Mouse (Mus musculus): ENCODE measurements at regions not wholly inside any gene's neighbourhood (a gene's known extent, or its start where the extent isn't known, plus 50 kb on each side); places are given as distances from the start of the nearest gene placed in this dataset.

- no peak for TF ChIP-seq POLR2A (IDR thresholded peaks at IDR 0.05; ENCODE audit: borderline replicate concordance, extremely low read depth, insufficient read depth, insufficient read length)
- Histone ChIP-seq H3K4me2 (replicated peaks; ENCODE audit: low read depth, low read length, severe bottlenecking) (no peak overlapping the region), H3K9me3 (ENCODE audit: control insufficient read depth, low read length) (no peaks in the 10 kb centered on the region), H3K27me3 (ENCODE audit: control insufficient read depth, insufficient read depth, low read length) (no peaks in the 10 kb centered on the region), H3K4me1 (ENCODE audit: control insufficient read depth, insufficient read depth, low read length) (no peaks in the 10 kb centered on the region), H3K27ac (replicated peaks; ENCODE audit: low read depth, low read length) (no peak overlapping the region), H3K9ac (ENCODE audit: low read depth, low read length, severe bottlenecking) (no peak overlapping the region), H3K4me3 (replicated peaks; ENCODE audit: low read length) (no peak overlapping the region), H3K36me3 (ENCODE audit: control insufficient read depth, insufficient read depth, low read length) (no peaks in the 10 kb centered on the region)
- WGBS = 46% methylated on average over 5 of the region's 5 CpGs
- DNase-seq (ENCODE audit: low spot score) (peak; percentile 12), ATAC-seq (ENCODE audit: low FRiP score, low read depth) (no peak)
Observed at GRCm38 (mm10) chr5:132792484-132792883, 249.3 kb upstream of the Auts2 start.

- WGBS = 46% methylated on average over 3 of the region's 3 CpGs
- TF ChIP-seq POLR2A (IDR thresholded peaks at IDR 0.05; ENCODE audit: borderline replicate concordance, extremely low read depth, insufficient read depth, insufficient read length) = no peak
- H3K4me2 ChIP-seq (replicated peaks; ENCODE audit: low read depth, low read length, severe bottlenecking) = no peak overlapping the region
- H3K4me1 ChIP-seq (ENCODE audit: control insufficient read depth, insufficient read depth, low read length) = peaks cover 6% of the 10 kb centered on the region; the same call in 1 of the 2 replicates
- ATAC-seq (ENCODE audit: low FRiP score, low read depth) (no peak), DNase-seq (ENCODE audit: low spot score) (peak; percentile 55)
- H3K27ac ChIP-seq (replicated peaks; ENCODE audit: low read depth, low read length) = no peak overlapping the region
- no peaks in the 10 kb centered on the region for H3K9me3 ChIP-seq (ENCODE audit: control insufficient read depth, low read length)
- H3K9ac ChIP-seq (ENCODE audit: low read depth, low read length, severe bottlenecking) = no peak overlapping the region
- H3K4me3 ChIP-seq (replicated peaks; ENCODE audit: low read length) = no peak overlapping the region
- no peaks in the 10 kb centered on the region for H3K36me3 ChIP-seq (ENCODE audit: control insufficient read depth, insufficient read depth, low read length)
- no peaks in the 10 kb centered on the region for H3K27me3 ChIP-seq (ENCODE audit: control insufficient read depth, insufficient read depth, low read length)
Observed at GRCm38 (mm10) chr5:132785291-132785690, 242.1 kb upstream of the Auts2 start.

- ATAC-seq (ENCODE audit: low FRiP score, low read depth) (no peak), DNase-seq (ENCODE audit: low spot score) (no peak)
- no peak overlapping the region for H3K9ac ChIP-seq (ENCODE audit: low read depth, low read length, severe bottlenecking)
- peaks cover 6% of the 10 kb centered on the region; the same call in 1 of the 2 replicates for H3K4me1 ChIP-seq (ENCODE audit: control insufficient read depth, insufficient read depth, low read length)
- no peak for TF ChIP-seq POLR2A (IDR thresholded peaks at IDR 0.05; ENCODE audit: borderline replicate concordance, extremely low read depth, insufficient read depth, insufficient read length)
- H3K9me3 ChIP-seq (ENCODE audit: control insufficient read depth, low read length) = no peaks in the 10 kb centered on the region
- H3K27ac ChIP-seq (replicated peaks; ENCODE audit: low read depth, low read length) = no peak overlapping the region
- H3K4me2 ChIP-seq (replicated peaks; ENCODE audit: low read depth, low read length, severe bottlenecking) = no peak overlapping the region
- 38% methylated on average over 4 of the region's 4 CpGs for WGBS
- H3K36me3 ChIP-seq (ENCODE audit: control insufficient read depth, insufficient read depth, low read length) = no peaks in the 10 kb centered on the region
- no peaks in the 10 kb centered on the region for H3K27me3 ChIP-seq (ENCODE audit: control insufficient read depth, insufficient read depth, low read length)
- no peak overlapping the region for H3K4me3 ChIP-seq (replicated peaks; ENCODE audit: low read length)
Observed at GRCm38 (mm10) chr5:132784791-132785190, 241.6 kb upstream of the Auts2 start.

- Histone ChIP-seq H3K27me3 (ENCODE audit: control insufficient read depth, insufficient read depth, low read length) (no peaks in the 10 kb centered on the region), H3K27ac (replicated peaks; ENCODE audit: low read depth, low read length) (no peak overlapping the region), H3K4me1 (ENCODE audit: control insufficient read depth, insufficient read depth, low read length) (no peaks in the 10 kb centered on the region), H3K4me3 (replicated peaks; ENCODE audit: low read length) (no peak overlapping the region), H3K9me3 (ENCODE audit: control insufficient read depth, low read length) (no peaks in the 10 kb centered on the region), H3K4me2 (replicated peaks; ENCODE audit: low read depth, low read length, severe bottlenecking) (no peak overlapping the region), H3K36me3 (ENCODE audit: control insufficient read depth, insufficient read depth, low read length) (no peaks in the 10 kb centered on the region), H3K9ac (ENCODE audit: low read depth, low read length, severe bottlenecking) (no peak overlapping the region)
- ATAC-seq (ENCODE audit: low FRiP score, low read depth) (no peak), DNase-seq (ENCODE audit: low spot score) (no peak)
- no peak for TF ChIP-seq POLR2A (IDR thresholded peaks at IDR 0.05; ENCODE audit: borderline replicate concordance, extremely low read depth, insufficient read depth, insufficient read length)
- WGBS = 71% methylated on average over 1 of the region's 1 CpGs
Observed at GRCm38 (mm10) chr5:132774141-132774680, 231.1 kb upstream of the Auts2 start.

GRCm38 (mm10) chr5:132760396-132760795 lies 217.3 kb upstream of the Auts2 start:
- Histone ChIP-seq H3K4me1 (ENCODE audit: control insufficient read depth, insufficient read depth, low read length) (no peaks in the 10 kb centered on the region; the same call in 1 of the 2 replicates), H3K9ac (ENCODE audit: low read depth, low read length, severe bottlenecking) (no peak overlapping the region), H3K4me3 (replicated peaks; ENCODE audit: low read length) (no peak overlapping the region), H3K27ac (replicated peaks; ENCODE audit: low read depth, low read length) (no peak overlapping the region), H3K27me3 (ENCODE audit: control insufficient read depth, insufficient read depth, low read length) (no peaks in the 10 kb centered on the region), H3K36me3 (ENCODE audit: control insufficient read depth, insufficient read depth, low read length) (no peaks in the 10 kb centered on the region), H3K4me2 (replicated peaks; ENCODE audit: low read depth, low read length, severe bottlenecking) (no peak overlapping the region), H3K9me3 (ENCODE audit: control insufficient read depth, low read length) (no peaks in the 10 kb centered on the region)
- 46% methylated on average over 4 of the region's 4 CpGs for WGBS
- DNase-seq (ENCODE audit: low spot score) = no peak
- no peak for TF ChIP-seq POLR2A (IDR thresholded peaks at IDR 0.05; ENCODE audit: borderline replicate concordance, extremely low read depth, insufficient read depth, insufficient read length)
- ATAC-seq (ENCODE audit: low FRiP score, low read depth) = no peak

- Histone ChIP-seq H3K4me2 (replicated peaks; ENCODE audit: low read depth, low read length, severe bottlenecking) (no peak overlapping the region), H3K36me3 (ENCODE audit: control insufficient read depth, insufficient read depth, low read length) (no peaks in the 10 kb centered on the region), H3K27ac (replicated peaks; ENCODE audit: low read depth, low read length) (no peak overlapping the region), H3K4me3 (replicated peaks; ENCODE audit: low read length) (no peak overlapping the region), H3K27me3 (ENCODE audit: control insufficient read depth, insufficient read depth, low read length) (no peaks in the 10 kb centered on the region), H3K9me3 (ENCODE audit: control insufficient read depth, low read length) (no peaks in the 10 kb centered on the region), H3K4me1 (ENCODE audit: control insufficient read depth, insufficient read depth, low read length) (no peaks in the 10 kb centered on the region; the same call in 1 of the 2 replicates), H3K9ac (ENCODE audit: low read depth, low read length, severe bottlenecking) (no peak overlapping the region)
- ATAC-seq (ENCODE audit: low FRiP score, low read depth) = no peak
- no peak for TF ChIP-seq POLR2A (IDR thresholded peaks at IDR 0.05; ENCODE audit: borderline replicate concordance, extremely low read depth, insufficient read depth, insufficient read length)
- 70% methylated on average over 6 of the region's 6 CpGs for WGBS
- DNase-seq (ENCODE audit: low spot score) = no peak
Observed at GRCm38 (mm10) chr5:132759751-132760150, 216.6 kb upstream of the Auts2 start.
